Mouse (Mus musculus): Measurements from ENCODE around the gene Schip1.

- TF ChIP-seq POLR2A (IDR thresholded peaks at IDR 0.05; ENCODE audit: control insufficient read depth, low read depth, low read length): no peak
- no peak for TF ChIP-seq CTCF (IDR thresholded peaks at IDR 0.05; ENCODE audit: control insufficient read depth, insufficient read depth, insufficient replicate concordance, low read depth, low read length)
Measured at GRCm38 (mm10) chr3:68494296-68495095, 429.9 kb downstream of the Schip1 start.

Measured in testis, adult 2 months (tissue).